Mouse (Mus musculus) thymus, postnatal 10 days (tissue): ENCODE data around the gene Tcte2.

ENCODE experiments used
- DNase-seq, 2 experiments: peaks; one replicate each; pipeline ENCODE4 v3.0.0; 2021; ENCODE audit warnings: low spot score in 2 of 2

The Tcte2 gene

GRCm38 (mm10) chr17:13720187-13720586 is 41.4 kb downstream of the Tcte2 start:
- DNase-seq = no peak

DNA sequence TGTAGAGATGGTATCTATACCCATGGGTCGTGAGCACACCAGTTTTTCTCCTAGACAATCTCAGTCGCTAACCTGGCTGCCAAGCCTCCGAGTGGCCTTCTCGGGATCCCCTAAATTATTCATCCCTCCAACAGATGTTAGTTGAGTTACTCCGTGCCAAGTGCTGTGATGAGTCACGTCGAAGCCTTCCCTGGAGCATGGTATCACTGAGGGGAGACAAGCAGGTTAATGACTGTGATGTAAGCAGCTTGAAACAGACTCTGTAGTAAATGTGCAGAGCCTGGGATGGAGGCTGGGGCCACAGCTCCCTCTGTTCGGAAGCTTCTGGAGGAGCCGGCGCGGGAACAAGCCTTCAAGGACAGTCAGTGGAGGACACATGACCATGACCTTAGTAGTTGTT is 44.2 kb downstream of the Tcte2 start:
- no peak for DNase-seq

- DNase-seq = no peak
Observed at GRCm38 (mm10) chr17:13716336-13716735, 45.3 kb downstream of the Tcte2 start.

- DNase-seq = no peak
Observed at GRCm38 (mm10) chr17:13715511-13715910, 46.1 kb downstream of the Tcte2 start.

GRCm38 (mm10) chr17:13714654-13715053 is 47.0 kb downstream of the Tcte2 start:
- DNase-seq = no peak

GRCm38 (mm10) chr17:13714128-13714527 is 47.5 kb downstream of the Tcte2 start:
- no peak for DNase-seq

DNA sequence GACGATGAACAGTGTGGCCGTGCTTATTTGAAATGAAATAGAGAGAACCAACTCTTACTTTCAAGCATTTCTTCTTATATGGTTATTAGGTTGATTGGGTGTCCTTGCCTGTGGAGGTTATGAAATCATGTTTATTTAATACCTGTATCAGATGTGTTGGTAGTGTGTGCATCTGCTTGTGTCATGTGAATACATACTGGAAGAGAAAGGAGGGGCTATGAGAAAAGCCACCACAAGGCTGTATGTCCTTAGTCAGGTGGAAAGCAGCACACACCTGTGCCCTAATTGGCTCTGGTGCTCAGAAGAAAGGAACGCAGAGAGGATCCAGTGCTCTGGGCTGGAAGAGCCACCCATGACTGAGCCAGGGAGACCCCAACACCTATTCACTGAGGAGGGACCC is 49.1 kb downstream of the Tcte2 start:
- no peak for DNase-seq

GRCm38 (mm10) chr17:13712116-13712515 is 49.5 kb downstream of the Tcte2 start:
- no peak for DNase-seq

DNA sequence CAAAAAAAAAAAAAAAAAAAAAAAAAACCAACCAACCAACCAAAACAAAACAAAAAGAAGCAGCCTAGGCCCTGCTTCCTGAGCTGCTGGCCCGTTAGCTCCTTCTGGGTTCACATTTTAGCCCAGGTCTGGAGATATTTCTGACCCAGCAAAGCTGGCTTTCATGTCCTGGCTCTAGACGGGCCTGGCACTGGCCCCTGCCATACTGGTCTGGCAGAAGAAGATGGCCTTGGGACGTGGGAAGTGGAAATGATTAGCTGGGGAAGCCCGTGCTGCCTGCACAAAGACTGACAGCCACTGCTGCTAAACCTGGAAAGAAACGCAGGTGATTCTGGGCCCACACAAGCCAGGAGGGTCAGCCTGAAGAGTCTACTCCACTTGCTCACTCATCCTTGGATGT is 50.5 kb downstream of the Tcte2 start:
- no peak for DNase-seq

- no peak for DNase-seq
Observed at GRCm38 (mm10) chr17:13705481-13705921, 56.1 kb downstream of the Tcte2 start.

- no peak for DNase-seq
Observed at GRCm38 (mm10) chr17:13703611-13704320, 57.9 kb downstream of the Tcte2 start.

GRCm38 (mm10) chr17:13700131-13701016 is 61.3 kb downstream of the Tcte2 start:
- DNase-seq = no peak

DNA sequence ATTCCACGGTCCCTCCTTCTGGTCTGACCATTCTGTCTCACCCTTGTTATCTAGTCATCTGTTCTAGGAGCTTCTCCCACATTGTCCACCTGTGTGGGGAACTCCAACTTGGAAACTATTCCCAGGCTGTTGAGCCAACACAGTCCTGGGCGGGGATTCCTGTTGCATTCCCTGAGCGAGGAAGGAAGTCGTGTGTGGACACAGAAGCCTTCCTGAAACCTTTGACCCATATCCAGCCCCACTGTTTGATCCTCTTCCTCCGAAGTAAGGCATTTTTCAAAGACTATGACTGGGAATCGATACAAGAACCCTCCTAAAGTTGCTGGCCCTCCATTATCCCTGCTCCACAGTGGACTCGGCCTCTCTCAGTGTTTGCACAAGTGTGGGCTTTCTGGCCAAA is 61.9 kb downstream of the Tcte2 start:
- DNase-seq = no peak

GRCm38 (mm10) chr17:13698194-13698593 is 63.4 kb downstream of the Tcte2 start:
- no peak for DNase-seq

- DNase-seq = no peak
Observed at GRCm38 (mm10) chr17:13697646-13698045, 64.0 kb downstream of the Tcte2 start.

GRCm38 (mm10) chr17:13695881-13696280 is 65.7 kb downstream of the Tcte2 start:
- no peak for DNase-seq

GRCm38 (mm10) chr17:13695211-13695610 is 66.4 kb downstream of the Tcte2 start:
- DNase-seq = no peak

DNA sequence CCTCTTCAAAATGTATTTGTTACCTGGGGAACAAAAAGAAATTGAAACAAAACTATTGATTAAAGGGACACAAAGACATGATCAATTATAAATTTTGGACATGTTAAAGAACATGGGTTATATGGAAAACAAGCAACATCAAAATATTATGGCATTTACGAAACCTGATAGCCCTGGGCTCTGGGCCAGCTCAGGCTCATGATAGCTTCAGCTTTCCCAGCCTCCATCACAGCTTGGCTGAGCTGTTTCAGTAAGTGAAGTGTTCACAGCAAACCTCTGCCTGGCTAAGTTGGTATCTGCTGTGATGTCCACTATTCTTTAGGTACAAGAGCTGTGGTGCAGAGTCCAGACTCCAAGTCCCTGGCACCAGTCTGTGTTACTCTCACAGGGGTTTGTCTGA is 67.4 kb downstream of the Tcte2 start:
- DNase-seq = no peak

DNA sequence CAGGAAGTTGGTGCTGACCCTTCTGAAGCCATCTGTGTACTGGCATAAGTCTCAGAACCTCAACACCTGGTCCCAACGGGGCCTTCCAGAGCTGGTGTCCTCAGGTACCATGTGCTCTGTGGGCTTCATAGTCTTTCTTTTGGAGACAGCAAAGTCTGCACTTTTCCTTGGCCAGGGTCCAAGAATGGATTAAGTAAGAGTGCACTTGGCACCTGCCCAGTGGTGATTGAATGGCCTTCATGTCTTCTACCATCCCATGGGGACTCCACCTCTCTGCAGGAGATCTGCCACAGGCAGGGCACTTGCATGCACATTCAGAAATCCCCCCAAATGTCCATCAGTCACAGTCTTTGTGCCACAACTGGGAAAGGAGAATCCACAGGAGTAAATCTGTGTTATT is 74.0 kb downstream of the Tcte2 start:
- DNase-seq = no peak

GRCm38 (mm10) chr17:13687086-13687485 is 74.5 kb downstream of the Tcte2 start:
- no peak for DNase-seq

- DNase-seq = no peak
Observed at GRCm38 (mm10) chr17:13685621-13686020, 76.0 kb downstream of the Tcte2 start.

- DNase-seq = no peak
Observed at GRCm38 (mm10) chr17:13684256-13684655, 77.4 kb downstream of the Tcte2 start.
